Mouse (Mus musculus): ENCODE data around the gene Plcz1.

DNA sequence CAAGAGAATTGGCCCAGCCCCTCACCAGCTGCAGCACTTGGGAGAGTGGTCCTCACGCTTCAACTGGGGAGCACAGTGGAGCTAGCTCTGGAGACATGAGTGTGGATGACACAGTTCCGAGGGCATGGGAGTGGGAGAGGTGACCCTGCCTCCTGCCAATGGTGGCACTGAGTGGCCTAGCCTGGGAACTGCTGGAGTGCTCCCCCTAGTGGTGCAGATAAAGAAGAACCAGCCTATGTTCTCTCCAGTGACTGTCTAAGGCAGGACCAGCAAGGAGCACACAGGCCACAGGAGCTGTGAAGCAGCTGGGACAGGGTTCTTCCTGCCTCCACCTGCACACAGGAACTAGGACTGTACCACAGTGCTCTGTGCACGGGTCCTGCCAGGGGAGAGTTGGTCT, 40.5 kb upstream of the Plcz1 start:
- TF ChIP-seq GATA1 (IDR thresholded peaks at IDR 0.05; ENCODE audit: low read length), result no peak
- TF ChIP-seq TAL1 (IDR thresholded peaks at IDR 0.05; ENCODE audit: low read length), result no peak
